Mouse (Mus musculus) lung, postnatal 0 days (tissue): ENCODE measurements around the gene Iqcg.

Experiments
- CTCF ChIP-seq: IDR thresholded peaks from 2 replicates; pipeline ENCODE4 v1.5.1; 2016; ENCODE audit warnings: antibody characterized with exemption, mild to moderate bottlenecking
- EP300 ChIP-seq: IDR thresholded peaks from 2 replicates; pipeline ENCODE4 v1.6.1; 2016; ENCODE audit warnings: antibody characterized with exemption, mild to moderate bottlenecking, control low read depth

DNA sequence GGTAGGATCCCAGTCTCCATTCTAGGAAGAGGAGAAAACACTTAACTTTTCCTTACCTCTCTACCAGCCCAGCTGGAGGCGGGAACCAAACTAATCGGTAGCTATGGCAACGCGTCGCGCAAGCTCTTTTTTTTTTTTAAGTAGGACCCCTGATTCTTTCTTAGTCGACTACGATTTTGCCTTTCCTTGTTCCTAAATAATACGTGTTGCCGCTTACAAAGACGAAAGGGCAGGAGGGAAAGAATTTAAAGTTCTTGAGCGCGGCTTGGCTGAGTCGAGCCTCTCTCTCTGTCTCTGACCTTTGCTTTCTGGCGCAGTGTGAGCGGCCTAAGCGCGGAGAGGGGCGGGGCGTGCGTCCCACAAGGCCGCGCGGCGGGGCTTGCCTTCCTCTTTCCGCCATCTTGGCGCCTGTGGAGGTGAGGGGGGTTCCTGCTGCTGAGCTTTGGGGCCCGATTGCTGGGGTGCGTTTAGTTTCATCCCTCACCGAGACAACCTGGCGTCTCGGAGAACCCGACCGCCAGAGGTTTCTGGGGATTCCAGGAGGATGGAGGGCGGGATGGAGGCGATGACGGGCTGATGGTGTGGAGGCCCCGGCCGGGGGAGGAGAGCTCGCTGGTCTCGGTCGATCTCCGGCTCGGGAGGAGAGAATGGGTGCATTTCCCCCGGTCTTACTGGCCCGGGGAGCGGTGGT is at the start of gene Iqcg, which contains the start of gene Rpl35a:
- TF ChIP-seq CTCF, result no peak
- TF ChIP-seq EP300, result peak; percentile 86; the same call in 1 of the 2 replicates
